Mouse (Mus musculus) kidney, postnatal 14 days (tissue): ENCODE data around the gene Ccdc6.
"Not testable (repeated sequence)": the region's sequence is repeated elsewhere in the genome, so short reads cannot be mapped to it uniquely, and the experiment has no call there.

Experiments
- DNase-seq: peaks from one replicate; pipeline ENCODE4 v3.0.0; 2022; ENCODE audit warnings: mixed read lengths

Ccdc6 gene

DNA sequence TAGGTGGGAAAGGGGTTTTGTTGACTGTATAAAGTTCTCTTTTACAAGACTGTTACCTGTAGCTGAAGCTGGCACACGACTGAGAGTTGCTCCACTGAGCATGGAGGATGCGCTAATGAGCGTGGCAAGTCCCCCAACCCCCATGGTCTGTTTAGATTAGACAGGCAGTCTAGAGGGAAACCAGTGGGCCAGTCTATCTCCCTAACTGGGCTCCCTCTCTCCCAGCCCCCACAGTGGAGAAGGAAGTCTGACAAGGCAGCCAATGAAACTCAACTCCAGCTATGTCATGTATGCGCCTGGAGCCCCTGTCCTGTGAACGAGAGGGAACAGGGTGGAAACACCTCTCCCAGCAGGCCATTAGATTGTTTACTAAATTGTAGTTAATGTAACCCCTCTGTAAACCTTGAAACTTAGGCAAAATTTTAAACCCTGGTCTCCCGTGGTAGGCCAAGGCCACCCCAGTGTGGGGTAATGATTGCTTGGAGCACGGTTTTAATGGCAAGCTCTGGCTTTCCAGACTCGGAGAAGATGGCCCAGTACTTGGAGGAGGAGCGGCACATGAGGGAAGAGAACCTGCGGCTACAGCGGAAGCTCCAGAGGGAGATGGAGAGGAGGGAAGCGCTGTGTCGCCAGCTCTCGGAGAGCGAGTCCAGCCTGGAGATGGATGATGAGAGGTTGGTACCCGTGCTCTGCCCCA is 77.7 kb downstream of the Ccdc6 start:
- DNase-seq = no peak

DNA sequence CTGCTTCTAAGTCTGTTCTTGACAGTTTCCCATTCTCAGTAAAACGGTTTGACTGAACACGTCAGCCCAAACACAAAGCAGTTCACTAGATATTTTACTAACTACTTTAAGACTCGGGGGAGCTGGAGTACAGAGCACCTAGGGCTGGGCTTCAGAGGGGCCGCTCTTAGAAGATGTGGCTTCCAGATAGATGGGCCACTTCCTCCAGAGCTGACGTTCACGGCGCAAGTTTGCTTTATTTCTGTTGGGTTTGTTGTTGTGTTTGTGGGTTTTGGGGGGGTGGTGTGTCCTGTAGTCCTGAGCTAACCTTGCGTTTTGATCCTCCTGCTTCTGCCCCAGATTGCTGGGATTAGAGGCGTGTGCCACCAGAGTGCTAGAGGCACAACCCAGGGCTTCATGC is 83.8 kb downstream of the Ccdc6 start:
- DNase-seq = no peak

- peak; percentile 90 for DNase-seq
Measured at GRCm38 (mm10) chr10:70181279-70181972, 84.5 kb downstream of the Ccdc6 start.

DNA sequence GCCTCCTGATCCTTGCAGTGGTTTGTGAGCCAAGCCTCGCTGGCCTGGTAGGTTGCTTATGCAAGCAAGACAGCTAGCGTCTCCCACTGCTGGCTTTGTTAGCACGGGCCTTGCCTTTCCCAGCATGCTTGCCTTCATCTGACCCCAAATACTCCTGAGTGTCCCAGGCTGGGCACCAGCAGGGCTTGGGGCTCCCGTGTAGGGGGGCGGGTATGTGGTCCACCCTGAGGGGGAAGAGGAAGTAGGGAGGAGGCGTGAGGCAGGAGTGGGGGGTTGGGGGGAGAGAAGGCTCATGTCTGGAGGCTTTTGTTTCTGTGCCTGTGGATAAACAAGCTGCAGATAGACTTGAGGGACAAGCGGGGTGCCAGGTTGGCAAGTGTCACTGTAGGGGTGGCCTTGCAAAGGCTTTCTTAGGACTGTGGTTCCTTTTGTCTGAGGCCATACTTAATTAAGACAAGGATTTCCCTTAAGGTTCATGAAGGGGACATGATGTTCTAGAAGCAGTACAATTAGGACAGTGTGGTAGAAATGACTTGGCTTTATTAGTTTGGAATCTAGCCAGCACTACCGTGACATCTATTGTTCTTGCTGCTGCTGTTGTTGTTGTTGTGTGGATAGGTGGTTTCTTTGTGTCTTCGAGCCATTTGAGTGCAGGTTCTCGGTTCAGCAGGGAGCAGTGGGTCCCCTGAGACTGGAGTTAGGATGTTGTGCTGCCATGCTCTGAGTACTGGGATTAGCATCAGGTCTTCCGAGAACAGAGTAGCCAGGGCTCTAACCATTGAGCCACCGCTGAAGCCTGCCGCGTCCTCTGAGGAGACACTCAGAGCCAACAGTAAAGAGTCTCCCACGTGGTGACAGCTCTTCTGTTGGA is 86.5 kb downstream of the Ccdc6 start:
- DNase-seq = peak; percentile 30

DNA sequence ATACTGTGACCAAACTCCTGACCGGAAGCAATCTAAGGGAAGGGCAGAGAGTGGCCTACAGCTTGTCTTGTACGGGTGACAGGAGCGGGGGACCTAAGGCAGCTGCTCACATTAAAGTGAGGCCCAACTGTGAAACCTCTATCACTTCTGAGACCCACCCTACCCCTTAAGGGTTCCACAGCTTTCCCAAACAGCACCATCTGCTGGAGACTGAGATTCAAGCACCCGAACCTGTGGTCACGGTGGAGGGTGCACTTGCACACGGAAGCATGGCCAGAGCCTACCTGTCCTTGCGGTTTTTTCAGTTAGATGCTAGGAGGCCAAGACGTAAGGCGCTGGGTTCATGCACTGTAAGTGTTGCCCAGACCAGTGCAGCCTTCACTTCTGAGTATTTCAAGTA is 89.2 kb downstream of the Ccdc6 start:
- peak; percentile 47 for DNase-seq

DNA sequence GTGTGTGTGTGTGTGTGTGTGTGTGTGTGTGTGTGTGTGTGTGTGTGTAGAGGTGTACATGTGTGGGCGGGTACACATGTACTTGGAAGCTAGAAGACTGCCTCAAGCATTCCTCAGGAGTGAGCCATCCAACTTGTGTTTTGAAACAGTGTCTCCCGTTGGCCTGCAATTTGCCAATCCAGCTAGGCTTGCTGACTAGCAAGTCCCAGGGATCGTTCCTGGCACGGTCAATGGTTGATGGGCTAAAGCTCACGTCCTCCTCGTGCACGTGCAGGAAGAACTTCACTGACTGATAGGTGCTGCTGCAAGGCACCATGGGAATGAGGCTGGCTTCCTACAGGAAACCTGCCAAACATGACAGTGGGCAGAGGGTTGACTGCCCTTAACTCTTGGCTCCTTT is 89.7 kb downstream of the Ccdc6 start:
- no peak for DNase-seq

- no peak for DNase-seq
Measured at GRCm38 (mm10) chr10:70189864-70190263, 92.9 kb downstream of the Ccdc6 start.

GRCm38 (mm10) chr10:70194283-70194682 is 97.4 kb downstream of the Ccdc6 start:
- no peak for DNase-seq

- DNase-seq = no peak
Measured at GRCm38 (mm10) chr10:70195279-70195678, 98.4 kb downstream of the Ccdc6 start.

DNA sequence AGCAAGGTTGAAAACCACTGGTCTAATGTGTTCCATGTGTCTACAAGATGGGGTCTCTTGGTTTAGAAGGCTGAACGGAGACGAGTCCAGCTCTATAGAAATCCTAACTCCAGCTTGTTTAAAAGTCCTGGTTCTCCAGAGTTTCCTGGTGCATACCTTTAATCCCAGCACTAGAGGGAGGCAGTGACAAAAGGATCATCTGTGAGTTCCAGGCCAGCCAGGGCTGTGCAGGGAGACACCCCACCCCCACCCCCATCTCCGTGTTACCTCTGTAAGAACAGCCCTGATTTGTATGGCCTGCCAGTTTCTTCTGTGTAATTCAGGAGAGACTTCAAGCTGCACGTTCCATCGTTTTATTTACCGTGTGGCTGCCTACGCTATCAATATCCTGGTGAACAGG is 98.9 kb downstream of the Ccdc6 start:
- peak; percentile 60 for DNase-seq

DNA sequence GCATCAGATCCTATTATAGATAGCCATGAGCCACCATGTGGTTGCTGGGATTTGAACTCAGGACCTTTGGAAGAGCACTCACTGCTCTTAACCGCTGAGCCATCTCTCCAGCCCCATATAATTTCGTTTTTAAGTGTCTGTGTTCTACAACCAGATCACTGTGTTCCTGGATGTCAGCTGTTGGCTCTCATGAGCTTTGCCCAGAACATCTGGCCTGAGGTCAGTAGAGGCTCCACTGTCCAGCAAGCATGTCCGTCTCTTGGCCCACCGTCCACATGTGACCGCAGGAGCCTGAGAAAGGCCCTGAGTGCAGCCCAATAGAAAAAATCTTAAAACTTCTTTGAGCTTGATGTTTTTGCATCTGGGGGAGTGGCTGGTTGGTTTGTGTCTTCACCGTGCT is 99.7 kb downstream of the Ccdc6 start:
- DNase-seq = no peak

GRCm38 (mm10) chr10:70197601-70198000 is 100.7 kb downstream of the Ccdc6 start:
- no peak for DNase-seq

GRCm38 (mm10) chr10:70198012-70198411 is 101.1 kb downstream of the Ccdc6 start:
- DNase-seq = no peak

DNA sequence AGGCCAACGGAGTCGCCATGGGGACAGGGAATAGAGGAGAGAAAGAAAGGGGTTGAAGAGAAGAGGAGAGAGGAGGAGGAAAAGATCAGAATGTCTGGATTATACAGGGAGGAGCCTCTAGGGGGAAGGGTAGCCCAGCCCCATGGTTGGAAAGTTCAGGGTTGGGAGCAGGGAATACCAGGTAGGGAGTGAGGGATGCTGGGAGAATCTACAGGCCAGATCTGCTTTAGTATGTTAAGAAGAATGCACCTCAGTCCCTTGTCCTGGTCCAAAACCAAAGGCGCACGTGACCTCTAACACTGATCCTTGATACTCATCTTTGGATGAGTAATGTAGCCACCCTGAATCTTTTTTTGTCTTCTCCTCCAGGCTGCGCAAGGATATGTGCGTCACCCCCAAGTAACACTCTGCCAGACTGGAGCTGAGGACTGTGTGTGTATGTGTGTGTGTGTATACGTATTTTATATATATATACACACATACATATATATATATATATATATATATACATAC is 102.1 kb downstream of the Ccdc6 start:
- DNase-seq = no peak

GRCm38 (mm10) chr10:70199466-70200210 is 102.7 kb downstream of the Ccdc6 start:
- DNase-seq = no peak

- DNase-seq = no peak
Measured at GRCm38 (mm10) chr10:70200889-70201500, 104.1 kb downstream of the Ccdc6 start.

GRCm38 (mm10) chr10:70204505-70205399 is 107.8 kb downstream of the Ccdc6 start, which contains the start of gene Mrln:
TSS of gene Mrln (plus strand) at chr10:70204664.
- DNase-seq = no peak

- DNase-seq = no peak
Measured at GRCm38 (mm10) chr10:70211281-70211680, 114.4 kb downstream of the Ccdc6 start.

GRCm38 (mm10) chr10:70220971-70221370 is 124.0 kb downstream of the Ccdc6 start:
- peak; percentile 63 for DNase-seq

DNA sequence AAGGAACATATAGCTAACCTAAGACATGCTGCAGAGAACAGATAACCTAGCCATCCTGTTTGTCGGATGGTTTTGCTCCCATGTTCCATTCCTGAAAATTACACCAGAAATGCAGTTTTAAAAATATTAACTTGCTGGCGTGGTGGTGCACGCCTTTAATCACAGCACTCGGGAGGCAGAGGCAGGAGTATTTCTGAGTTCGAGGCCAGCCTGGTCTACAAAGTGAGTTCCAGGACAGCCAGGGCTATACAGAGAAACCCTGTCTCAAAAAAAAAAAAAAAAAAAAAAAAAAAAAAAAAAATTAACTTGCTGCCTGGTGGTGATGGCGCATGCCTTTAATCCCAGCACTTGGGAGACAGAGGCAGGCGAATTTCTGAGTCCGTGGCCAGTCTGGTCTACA is 125.3 kb downstream of the Ccdc6 start:
- not testable (repeated sequence) for DNase-seq

GRCm38 (mm10) chr10:70224571-70224970 is 127.7 kb downstream of the Ccdc6 start:
- DNase-seq = peak; percentile 56
